Mouse (Mus musculus) c-Kit-negative CD71-positive TER-119-positive erythroid progenitor cells, embryonic 14.5 days (primary cell): ENCODE results near the gene Cerkl.

ENCODE experiments used
- DNase-seq: peaks from one replicate; pipeline ENCODE4 v3.0.0-alpha.2; 2013; ENCODE audit warnings: low read depth, low spot score

The Cerkl gene

GRCm38 (mm10) chr2:79456575-79457349, at the start of gene Cerkl, which contains the start of gene Neurod1:
Gene Cerkl, minus strand, starts transcription at chr2:79456785.
Gene Neurod1, minus strand, starts transcription at chr2:79456751.
- no peak for DNase-seq

GRCm38 (mm10) chr2:79498990-79499755, 42.6 kb upstream of the Cerkl start:
- no peak for DNase-seq

GRCm38 (mm10) chr2:79485127-79485526, 28.5 kb upstream of the Cerkl start:
- no peak for DNase-seq

GRCm38 (mm10) chr2:79482511-79482910, 25.9 kb upstream of the Cerkl start:
- DNase-seq: no peak

- DNase-seq: no peak
Measured at GRCm38 (mm10) chr2:79462411-79462810, 5.8 kb upstream of the Cerkl start.

GRCm38 (mm10) chr2:79461861-79462260, 5.3 kb upstream of the Cerkl start:
- no peak for DNase-seq

GRCm38 (mm10) chr2:79460586-79460985, 4.0 kb upstream of the Cerkl start:
- DNase-seq: no peak

GRCm38 (mm10) chr2:79460107-79460506, 3.5 kb upstream of the Cerkl start:
- DNase-seq: no peak

GRCm38 (mm10) chr2:79459061-79460045, 2.8 kb upstream of the Cerkl start:
- no peak for DNase-seq

- no peak for DNase-seq
Measured at GRCm38 (mm10) chr2:79457932-79458331, 1.3 kb upstream of the Cerkl start.

GRCm38 (mm10) chr2:79457434-79457833, 849 bp upstream of the Cerkl start:
- DNase-seq: no peak

GRCm38 (mm10) chr2:79455646-79456045, 939 bp downstream of the Cerkl start:
- DNase-seq: no peak

GRCm38 (mm10) chr2:79454786-79455446, 1.7 kb downstream of the Cerkl start:
- no peak for DNase-seq

- DNase-seq: no peak
Measured at GRCm38 (mm10) chr2:79453901-79454781, 2.4 kb downstream of the Cerkl start.

GRCm38 (mm10) chr2:79451438-79451837, 5.1 kb downstream of the Cerkl start:
- DNase-seq: no peak

- no peak for DNase-seq
Measured at GRCm38 (mm10) chr2:79450684-79451394, 5.7 kb downstream of the Cerkl start.

GRCm38 (mm10) chr2:79449371-79449770, 7.2 kb downstream of the Cerkl start:
- DNase-seq: no peak

GRCm38 (mm10) chr2:79447198-79447597, 9.4 kb downstream of the Cerkl start:
- no peak for DNase-seq

- DNase-seq: no peak
Measured at GRCm38 (mm10) chr2:79443861-79444620, 12.5 kb downstream of the Cerkl start.
